Mouse (Mus musculus): ENCODE data around the gene Carmil2. TPM values are rescaled to one million over a fixed set of nuclear protein-coding genes. Genes with fewer than 3 reads are reported as not detected.

Gene Carmil2
- polyA plus RNA-seq (2012; rRNA removed): 2.5 and 3.2 TPM in 2 replicates

DNA sequence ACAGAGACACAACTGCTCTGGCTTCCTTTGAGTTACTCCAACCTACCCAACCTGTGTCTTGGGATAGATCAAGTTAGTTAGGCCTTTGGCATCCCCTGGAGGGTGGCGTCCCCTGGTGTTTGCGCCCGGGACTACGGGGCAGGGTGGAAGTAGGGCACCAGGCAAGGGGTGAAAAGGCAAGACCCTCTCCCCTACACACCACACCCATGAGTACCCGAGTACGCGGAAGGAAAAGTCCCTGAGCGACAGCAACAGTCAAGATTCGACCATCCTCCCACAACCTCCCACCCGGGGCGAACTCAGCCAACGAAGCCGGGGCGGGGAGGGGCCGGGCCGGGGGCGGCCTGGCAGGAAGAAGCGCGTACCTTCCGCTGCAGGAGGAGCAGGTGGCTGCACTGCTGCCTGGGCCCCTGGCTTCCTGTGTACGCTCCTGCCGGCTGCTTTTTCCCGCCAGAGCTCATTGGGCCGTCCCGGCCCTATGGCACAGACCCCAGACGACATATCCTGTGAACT lies at the start of gene Carmil2:
Gene Carmil2, plus strand, starts transcription at position 479 of the 513 bp plus-strand sequence.

DNA sequence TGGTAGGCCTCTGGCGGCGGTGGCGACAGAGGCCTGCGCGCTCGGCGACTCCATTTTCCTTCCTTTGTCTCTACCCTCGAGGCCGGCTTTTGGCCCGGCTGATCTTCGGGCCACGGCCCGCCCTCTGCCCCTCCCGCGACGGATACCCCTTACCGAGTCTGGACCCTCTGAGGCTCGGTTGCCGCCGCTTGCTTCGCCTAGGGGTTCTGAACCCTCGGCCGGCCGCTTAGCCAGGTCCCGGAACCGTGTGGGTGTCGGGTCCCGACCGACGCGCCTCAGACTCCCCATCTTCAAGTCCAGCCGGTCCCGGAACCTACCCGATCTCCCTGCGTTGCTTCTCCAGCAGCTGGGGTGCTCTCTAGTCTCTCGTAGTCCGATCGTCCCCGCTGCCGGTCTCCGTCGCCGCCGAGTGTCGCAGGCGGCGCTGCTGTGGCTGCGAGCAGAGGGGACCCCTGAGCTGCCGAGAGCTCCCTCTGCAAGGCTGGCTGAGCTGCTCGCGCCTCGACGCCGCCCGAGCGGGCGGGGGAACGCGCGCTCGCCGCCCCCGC lies 49.0 kb upstream of the Carmil2 start, which contains the start of gene Agrp:
Gene Agrp, minus strand, starts transcription at position 431 of the 548 bp plus-strand sequence.

DNA sequence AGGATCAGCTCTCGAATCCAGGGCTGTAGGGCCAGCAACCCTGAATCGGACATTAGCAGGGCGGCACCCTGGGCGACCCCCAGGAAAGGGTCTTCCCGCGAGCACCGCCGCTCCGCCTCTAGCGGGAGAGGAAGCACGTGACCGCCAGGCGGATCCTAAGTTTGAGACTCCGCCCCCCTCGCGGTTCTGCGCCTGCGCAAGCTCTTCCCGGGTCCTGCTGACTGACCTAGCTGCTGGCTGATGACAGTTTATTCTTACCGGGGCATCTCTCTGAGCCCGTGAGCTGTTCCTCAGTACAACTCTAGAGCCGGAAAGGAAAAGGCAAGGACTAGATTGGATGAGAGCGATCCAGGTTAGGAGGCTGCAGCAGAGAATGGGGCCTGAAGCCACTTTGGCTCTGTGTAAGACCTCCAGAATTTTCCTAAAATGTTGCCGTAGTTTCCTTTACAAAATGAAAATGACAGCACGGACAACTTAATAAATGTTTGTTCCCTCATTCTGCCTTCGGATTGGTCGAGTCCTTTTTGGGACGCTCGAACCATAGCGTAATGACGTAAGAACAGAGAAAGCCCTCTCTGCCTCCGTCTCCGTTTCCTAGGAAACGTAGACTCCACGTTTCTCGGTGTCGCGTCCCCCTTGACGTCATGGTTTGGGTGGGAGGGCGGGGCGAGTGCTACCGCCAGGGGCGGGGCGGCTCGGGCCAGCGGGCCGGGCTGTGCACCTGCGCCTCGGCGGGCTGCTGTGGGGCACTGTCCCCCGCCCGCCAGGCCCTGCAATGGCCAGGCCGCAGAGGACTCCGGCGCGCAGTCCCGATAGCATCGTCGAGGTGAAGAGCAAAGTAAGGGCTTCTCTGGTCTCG lies 15.1 kb downstream of the Carmil2 start, which contains the start of the genes Acd and Pard6a:
Gene Acd, minus strand, starts transcription at position 137 of the 859 bp plus-strand sequence.
Gene Pard6a, plus strand, starts transcription at position 183 of the 859 bp plus-strand sequence.

DNA sequence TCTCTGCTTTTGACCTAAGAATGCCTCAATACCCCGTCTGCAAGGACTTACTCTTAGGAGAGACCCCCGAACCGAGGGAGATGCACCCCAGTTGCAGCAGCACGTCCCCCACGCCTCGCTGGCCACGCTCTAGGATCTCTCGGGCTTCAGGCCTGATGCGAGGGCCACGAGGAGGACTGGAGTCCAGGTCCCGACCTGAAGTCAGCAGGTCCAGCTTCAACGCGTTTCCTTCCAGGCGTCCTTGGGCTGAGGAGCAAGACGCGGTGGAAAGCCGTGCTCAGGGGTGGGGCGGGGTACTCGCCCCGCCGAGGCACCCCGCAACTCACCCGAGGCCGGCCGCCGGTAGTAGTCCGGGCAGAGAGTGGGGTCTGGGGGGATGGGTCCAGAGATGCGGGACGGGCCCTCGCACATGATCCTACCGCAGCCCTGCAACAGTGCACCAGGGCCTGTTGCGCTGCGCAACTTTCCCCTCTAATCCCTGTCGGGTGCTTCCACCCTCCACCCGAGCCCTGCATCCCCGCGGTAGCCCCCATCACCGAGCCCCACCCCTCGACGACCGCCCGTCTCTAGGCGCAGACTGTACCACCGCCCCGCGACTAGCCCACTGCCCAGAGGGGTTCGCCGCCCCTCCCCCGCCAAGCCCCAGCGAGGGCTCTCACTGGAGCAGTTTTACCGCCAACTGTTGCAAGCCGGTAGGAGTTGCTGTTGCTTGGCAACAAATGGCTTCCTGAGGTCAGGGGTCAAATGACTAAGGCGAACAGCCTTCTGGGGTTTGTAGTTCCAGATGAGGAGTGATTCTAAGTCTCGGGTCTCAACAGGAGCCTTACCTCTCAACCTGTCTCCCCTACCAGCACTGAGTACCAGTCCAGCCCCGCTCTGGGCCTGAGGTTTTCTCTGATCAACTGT lies 21.7 kb downstream of the Carmil2 start, which contains the start of the genes 4933405L10Rik and Enkd1:
Gene 4933405L10Rik, plus strand, starts transcription at position 158 of the 906 bp plus-strand sequence.
Gene Enkd1, minus strand, starts transcription at position 713 of the 906 bp plus-strand sequence.

Other genes starting within 250 kb of the Carmil2 start
- gene Tppp3, start 214.7 kb upstream of the Carmil2 start, polyA plus RNA-seq (2012; rRNA removed): 319 and 403 TPM in 2 replicates
- gene Zdhhc1, start 189.4 kb upstream of the Carmil2 start, polyA plus RNA-seq (2012; rRNA removed): 52.7 and 54.0 TPM in 2 replicates
- gene Hsd11b2, start 167.5 kb upstream of the Carmil2 start, polyA plus RNA-seq (2012; rRNA removed): 624 and 727 TPM in 2 replicates
- 104 and 120 TPM in 2 replicates for gene Atp6v0d1, start 120.2 kb upstream of the Carmil2 start, polyA plus RNA-seq (2012; rRNA removed)
- gene Ripor1, start 81.0 kb upstream of the Carmil2 start, polyA plus RNA-seq (2012; rRNA removed): 20.5 and 26.5 TPM in 2 replicates
- gene Ctcf, start 49.7 kb upstream of the Carmil2 start, polyA plus RNA-seq (2012; rRNA removed): 13.5 and 15.1 TPM in 2 replicates
- 0.27 and 0.73 TPM in 2 replicates for gene Agrp, start 48.9 kb upstream of the Carmil2 start, polyA plus RNA-seq (2012; rRNA removed)
- 30.4 and 30.8 TPM in 2 replicates for gene Acd, start 14.8 kb downstream of the Carmil2 start, polyA plus RNA-seq (2012; rRNA removed)
- gene Pard6a, start 14.9 kb downstream of the Carmil2 start, polyA plus RNA-seq (2012; rRNA removed): 14.3 and 15.3 TPM in 2 replicates
- gene 4933405L10Rik, start 21.4 kb downstream of the Carmil2 start, polyA plus RNA-seq (2012; rRNA removed): not detected in 2 replicates
- 8.4 and 8.6 TPM in 2 replicates for gene Enkd1, start 21.9 kb downstream of the Carmil2 start, polyA plus RNA-seq (2012; rRNA removed)
- 10.6 and 11.4 TPM in 2 replicates for gene Gfod2, start 72.4 kb downstream of the Carmil2 start, polyA plus RNA-seq (2012; rRNA removed)
- 21.8 and 23.4 TPM in 2 replicates for gene Ranbp10, start 141.1 kb downstream of the Carmil2 start, polyA plus RNA-seq (2012; rRNA removed)
- not detected in 2 replicates for gene Tsnaxip1, start 141.5 kb downstream of the Carmil2 start, polyA plus RNA-seq (2012; rRNA removed)
- gene Cenpt, start 167.0 kb downstream of the Carmil2 start, polyA plus RNA-seq (2012; rRNA removed): 11.8 and 13.0 TPM in 2 replicates
- 58.1 and 62.6 TPM in 2 replicates for gene Thap11, start 168.9 kb downstream of the Carmil2 start, polyA plus RNA-seq (2012; rRNA removed)
- 16.5 and 17.9 TPM in 2 replicates for gene Nutf2, start 174.3 kb downstream of the Carmil2 start, polyA plus RNA-seq (2012; rRNA removed)
- 68.4 and 74.2 TPM in 2 replicates for gene Edc4, start 194.6 kb downstream of the Carmil2 start, polyA plus RNA-seq (2012; rRNA removed)
- gene Nrn1l, start 207.3 kb downstream of the Carmil2 start, polyA plus RNA-seq (2012; rRNA removed): 3.0 and 3.6 TPM in 2 replicates
- 30.6 and 35.4 TPM in 2 replicates for gene Pskh1, start 214.2 kb downstream of the Carmil2 start, polyA plus RNA-seq (2012; rRNA removed)
- gene Ctrl, start 247.6 kb downstream of the Carmil2 start, polyA plus RNA-seq (2012; rRNA removed): 6.9 and 2,597 TPM in 2 replicates

Data from colon, adult 2 months (tissue).